Mouse (Mus musculus) stomach, postnatal 0 days (tissue): ENCODE results near the gene Mcpt2.

ENCODE experiments used
- CTCF ChIP-seq: IDR thresholded peaks from 2 replicates; pipeline ENCODE4 v1.5.1; 2016; ENCODE audit warnings: antibody characterized with exemption, low read depth, mild to moderate bottlenecking, moderate library complexity
- EP300 ChIP-seq: optimal IDR thresholded peaks from 2 replicates; pipeline ENCODE3; 2016; ENCODE audit warnings: antibody characterized with exemption

- no peak for TF ChIP-seq CTCF
- TF ChIP-seq EP300 = no peak
These were observed 13.6 kb downstream of the Mcpt2 start for GRCm38 (mm10) chr14:56055408-56055807.
